Mouse (Mus musculus): ENCODE measurements at regions not wholly inside any gene's neighbourhood (a gene's known extent, or its start where the extent isn't known, plus 50 kb on each side); places are given as distances from the start of the nearest gene placed in this dataset.

DNA sequence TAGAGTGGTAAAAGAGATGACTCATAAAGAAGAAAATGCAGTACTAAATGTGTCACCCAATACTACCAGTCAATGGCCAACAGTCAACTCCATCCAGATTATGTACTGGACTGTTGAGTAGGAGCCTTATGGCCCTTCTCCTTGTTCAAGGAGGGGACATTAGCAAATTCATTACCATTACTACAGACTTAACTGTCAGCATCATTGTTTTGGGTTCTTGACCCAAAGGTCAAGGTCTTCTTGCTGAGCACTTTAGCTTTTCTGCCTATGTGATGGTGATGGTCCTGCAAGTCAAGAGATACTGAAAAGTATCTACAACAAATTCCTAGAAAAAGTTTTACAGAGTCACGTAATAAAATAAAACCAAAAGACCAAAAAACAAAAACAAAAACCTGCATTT lies 1251.4 kb downstream of the Gm37988 start:
- H3K4me2 ChIP-seq (ENCODE audit: low read depth), result no peak overlapping the region
- TF ChIP-seq CTCF (IDR thresholded peaks at IDR 0.05; ENCODE audit: low read depth), result no peak
- no peak for TF ChIP-seq EP300 (IDR thresholded peaks at IDR 0.05; ENCODE audit: low read depth)
- DNase-seq (ENCODE audit: low read depth in 3 of 3, low spot score in 3 of 3) (no peak), ATAC-seq (ENCODE audit: insufficient read depth) (no peak)
- H3K9me3 ChIP-seq (ENCODE audit: control insufficient read depth, low read length), result no peaks in the 10 kb centered on the region
- no peak overlapping the region for H3K27ac ChIP-seq
- H3K36me3 ChIP-seq (replicated peaks; ENCODE audit: control insufficient read depth, insufficient read depth, low read depth), result no peaks in the 10 kb centered on the region
- no peaks in the 10 kb centered on the region for H3K27me3 ChIP-seq (ENCODE audit: control insufficient read depth, insufficient read depth, low read length)
- no peak overlapping the region for H3K9ac ChIP-seq (replicated peaks)
- no peak overlapping the region for H3K4me3 ChIP-seq (ENCODE audit: insufficient read depth in 1 of 2, low read depth in 2 of 2, low read length in 2 of 2)
- 49% methylated on average over 1 of the region's 1 CpGs for WGBS (ENCODE audit: insufficient replicate concordance)
- H3K4me1 ChIP-seq (replicated peaks; ENCODE audit: control insufficient read depth in 2 of 2, insufficient read depth in 2 of 2, low read length in 1 of 2), result no peaks in the 10 kb centered on the region

DNA sequence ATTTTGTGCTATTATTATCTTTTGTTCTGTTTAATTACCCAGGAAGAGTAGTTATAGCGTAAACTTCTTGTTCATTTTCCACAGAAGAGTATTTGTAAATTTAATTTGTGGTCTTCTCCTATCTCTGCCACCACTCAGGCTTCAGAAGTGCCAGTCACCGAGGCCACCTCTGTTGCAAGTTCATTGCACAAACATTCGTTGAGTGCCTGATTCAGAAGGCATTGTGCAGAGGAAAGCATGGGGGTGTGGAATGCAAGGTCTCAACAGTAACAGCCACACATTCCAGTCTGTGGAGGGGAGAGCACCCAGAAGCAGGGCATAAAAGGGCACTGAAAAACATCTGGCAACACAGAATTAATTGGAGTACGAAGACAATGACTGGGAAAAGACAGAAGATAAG lies 1268.9 kb downstream of the Gm37988 start:
- TF ChIP-seq CTCF (IDR thresholded peaks at IDR 0.05; ENCODE audit: low read depth), result no peak
- TF ChIP-seq EP300 (IDR thresholded peaks at IDR 0.05; ENCODE audit: low read depth), result no peak
- no peak for ATAC-seq (ENCODE audit: insufficient read depth)

DNA sequence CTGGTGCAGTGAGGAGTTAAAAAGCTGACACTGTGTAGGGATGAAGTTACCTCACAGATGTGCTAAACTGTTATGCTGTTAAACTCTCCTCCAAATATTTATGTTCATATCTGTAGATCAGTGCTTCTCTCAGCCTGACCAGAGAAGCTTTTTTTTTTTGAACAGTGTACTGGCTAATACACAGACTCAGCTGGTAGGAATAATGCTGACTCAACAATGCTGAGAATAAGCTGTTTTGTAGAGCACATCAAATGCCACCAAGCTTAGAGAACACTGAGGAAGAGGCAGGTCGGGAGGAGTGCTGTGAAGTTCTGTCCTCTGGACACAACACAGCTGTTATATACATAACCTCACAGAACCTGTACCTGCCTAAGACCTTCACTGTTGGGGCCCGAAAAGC lies 1274.2 kb downstream of the Gm37988 start:
- Histone ChIP-seq H3K9ac (replicated peaks) (no peak overlapping the region), H3K36me3 (replicated peaks; ENCODE audit: control insufficient read depth, insufficient read depth, low read depth) (no peaks in the 10 kb centered on the region), H3K27ac (no peak overlapping the region), H3K4me3 (ENCODE audit: insufficient read depth in 1 of 2, low read depth in 2 of 2, low read length in 2 of 2) (no peak overlapping the region), H3K4me1 (replicated peaks; ENCODE audit: control insufficient read depth in 2 of 2, insufficient read depth in 2 of 2, low read length in 1 of 2) (no peaks in the 10 kb centered on the region), H3K4me2 (ENCODE audit: low read depth) (no peak overlapping the region), H3K9me3 (ENCODE audit: control insufficient read depth, low read length) (no peaks in the 10 kb centered on the region), H3K27me3 (ENCODE audit: control insufficient read depth, insufficient read depth, low read length) (no peaks in the 10 kb centered on the region)
- no peak for TF ChIP-seq CTCF (IDR thresholded peaks at IDR 0.05; ENCODE audit: low read depth)
- TF ChIP-seq EP300 (IDR thresholded peaks at IDR 0.05; ENCODE audit: low read depth), result no peak
- ATAC-seq (ENCODE audit: insufficient read depth), result no peak
- no peak for DNase-seq (ENCODE audit: low read depth in 3 of 3, low spot score in 3 of 3)
- WGBS (ENCODE audit: insufficient replicate concordance), result 58% methylated on average over 2 of the region's 2 CpGs

More for the DNA sequence above, 1268.9 kb downstream of the Gm37988 start:
- H3K36me3 ChIP-seq (replicated peaks; ENCODE audit: control insufficient read depth, insufficient read depth, low read depth), result no peaks in the 10 kb centered on the region
- H3K4me3 ChIP-seq (ENCODE audit: insufficient read depth in 1 of 2, low read depth in 2 of 2, low read length in 2 of 2), result no peak overlapping the region
- 24% methylated on average over 4 of the region's 4 CpGs for WGBS (ENCODE audit: insufficient replicate concordance)
- no peak overlapping the region for H3K4me2 ChIP-seq (ENCODE audit: low read depth)
- no peak overlapping the region for H3K27ac ChIP-seq
- H3K9ac ChIP-seq (replicated peaks), result no peak overlapping the region
- no peaks in the 10 kb centered on the region for H3K27me3 ChIP-seq (ENCODE audit: control insufficient read depth, insufficient read depth, low read length)
- H3K9me3 ChIP-seq (ENCODE audit: control insufficient read depth, low read length), result no peaks in the 10 kb centered on the region
- DNase-seq (ENCODE audit: low read depth in 3 of 3, low spot score in 3 of 3), result no peak
- no peaks in the 10 kb centered on the region for H3K4me1 ChIP-seq (replicated peaks; ENCODE audit: control insufficient read depth in 2 of 2, insufficient read depth in 2 of 2, low read length in 1 of 2)

- no peak for TF ChIP-seq CTCF (IDR thresholded peaks at IDR 0.05; ENCODE audit: low read depth)
- TF ChIP-seq EP300 (IDR thresholded peaks at IDR 0.05; ENCODE audit: low read depth), result no peak
- Histone ChIP-seq H3K9ac (replicated peaks) (no peak overlapping the region), H3K4me2 (ENCODE audit: low read depth) (no peak overlapping the region), H3K36me3 (replicated peaks; ENCODE audit: control insufficient read depth, insufficient read depth, low read depth) (no peaks in the 10 kb centered on the region), H3K4me1 (replicated peaks; ENCODE audit: control insufficient read depth in 2 of 2, insufficient read depth in 2 of 2, low read length in 1 of 2) (no peaks in the 10 kb centered on the region), H3K27me3 (ENCODE audit: control insufficient read depth, insufficient read depth, low read length) (no peaks in the 10 kb centered on the region), H3K4me3 (ENCODE audit: insufficient read depth in 1 of 2, low read depth in 2 of 2, low read length in 2 of 2) (no peak overlapping the region), H3K27ac (no peak overlapping the region), H3K9me3 (ENCODE audit: control insufficient read depth, low read length) (no peaks in the 10 kb centered on the region)
- no peak for ATAC-seq (ENCODE audit: insufficient read depth)
- DNase-seq (ENCODE audit: low read depth in 3 of 3, low spot score in 3 of 3), result no peak
- WGBS (ENCODE audit: insufficient replicate concordance), result 57% methylated on average over 3 of the region's 3 CpGs
Observed at GRCm38 (mm10) chr1:6094162-6094934, 1286.7 kb downstream of the Gm37988 start.

- no peak for ATAC-seq (ENCODE audit: insufficient read depth)
Observed at GRCm38 (mm10) chr1:6117557-6117956, 1309.9 kb downstream of the Gm37988 start.

More at GRCm38 (mm10) chr1:6117557-6117956, 1309.9 kb downstream of the Gm37988 start:
- no peak overlapping the region for H3K4me2 ChIP-seq (ENCODE audit: low read depth)
- H3K9me3 ChIP-seq (ENCODE audit: control insufficient read depth, low read length), result no peaks in the 10 kb centered on the region
- DNase-seq (ENCODE audit: low read depth in 3 of 3, low spot score in 3 of 3), result no peak
- H3K9ac ChIP-seq (replicated peaks), result no peak overlapping the region
- H3K27ac ChIP-seq, result no peak overlapping the region
- H3K4me1 ChIP-seq (replicated peaks; ENCODE audit: control insufficient read depth in 2 of 2, insufficient read depth in 2 of 2, low read length in 1 of 2), result no peaks in the 10 kb centered on the region
- no peak overlapping the region for H3K4me3 ChIP-seq (ENCODE audit: insufficient read depth in 1 of 2, low read depth in 2 of 2, low read length in 2 of 2)
- WGBS (ENCODE audit: insufficient replicate concordance), result 46% methylated on average over 1 of the region's 1 CpGs
- TF ChIP-seq CTCF (IDR thresholded peaks at IDR 0.05; ENCODE audit: low read depth) (no peak), EP300 (IDR thresholded peaks at IDR 0.05; ENCODE audit: low read depth) (no peak)
- H3K27me3 ChIP-seq (ENCODE audit: control insufficient read depth, insufficient read depth, low read length), result no peaks in the 10 kb centered on the region
- no peaks in the 10 kb centered on the region for H3K36me3 ChIP-seq (replicated peaks; ENCODE audit: control insufficient read depth, insufficient read depth, low read depth)

All from liver, embryonic 14.5 days (tissue).